Mouse (Mus musculus): Measurements from ENCODE around the gene Hltf.

GRCm38 (mm10) chr3:20111913-20112312 is 54.3 kb downstream of the Hltf start:
- TF ChIP-seq CTCF (IDR thresholded peaks at IDR 0.05; ENCODE audit: extremely low read depth, insufficient read depth, insufficient read length, insufficient replicate concordance): no peak
- no peak for TF ChIP-seq POLR2A (IDR thresholded peaks at IDR 0.05; ENCODE audit: low read depth, low read length)
